Mouse (Mus musculus): ENCODE data around the gene Capg. TPM values are rescaled to one million over a fixed set of nuclear protein-coding genes. Genes with fewer than 3 reads are reported as not detected.

Capg gene
- total and polyA plus RNA-seq, 2 experiments from 2014 or later: 7.6 to 8.9 TPM

DNA sequence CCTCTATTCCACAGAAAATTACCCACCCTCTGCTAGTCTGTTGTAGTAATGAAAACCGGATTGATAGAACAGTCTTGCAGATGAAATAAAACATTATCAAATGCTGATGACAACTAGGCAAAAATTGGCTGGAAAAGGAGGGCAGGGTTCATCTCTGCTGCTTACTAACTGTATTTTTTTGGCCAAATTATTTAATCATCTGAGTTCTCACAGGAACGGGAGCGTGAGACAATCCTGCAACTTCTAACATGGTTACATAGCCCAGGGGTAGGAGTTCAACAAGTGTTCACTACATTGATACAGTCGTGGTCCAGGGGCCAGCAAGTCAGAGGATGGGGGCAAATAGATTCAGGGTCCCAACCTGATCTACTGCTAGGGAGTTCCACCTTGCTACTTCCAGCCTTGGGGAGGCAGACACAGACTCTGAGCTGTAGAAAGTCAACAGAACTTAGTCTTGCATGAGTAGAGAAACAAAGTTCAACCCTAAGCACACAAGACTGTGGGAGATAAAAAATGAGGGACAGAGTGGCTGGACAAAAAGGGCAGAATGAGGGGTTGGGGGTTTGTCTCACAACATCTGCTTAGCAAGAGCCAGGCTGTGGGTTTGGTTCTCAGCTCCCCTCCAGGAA, 39.1 kb downstream of the Capg start:
- H3K9me3 ChIP-seq (ENCODE audit: low read length): no peaks in the 10 kb centered on the region
- ATAC-seq (no peak), DNase-seq (no peak)
- no peaks in the 10 kb centered on the region for H3K4me1 ChIP-seq (ENCODE audit: insufficient read depth)
- H3K27me3 ChIP-seq (ENCODE audit: insufficient read depth, low read length): no peaks in the 10 kb centered on the region
- no peak for TF ChIP-seq CTCF (IDR thresholded peaks at IDR 0.05; ENCODE audit: low read depth)
- WGBS: 86% methylated on average over 4 of the region's 4 CpGs
- H3K36me3 ChIP-seq (ENCODE audit: insufficient read depth): peaks cover 30% of the 10 kb centered on the region
- no peak overlapping the region for H3K9ac ChIP-seq
- no peak overlapping the region for H3K27ac ChIP-seq (ENCODE audit: low read depth, low read length)
- no peak overlapping the region for H3K4me2 ChIP-seq (ENCODE audit: low read depth)
- H3K4me3 ChIP-seq (ENCODE audit: low read depth, low read length): no peak overlapping the region

DNA sequence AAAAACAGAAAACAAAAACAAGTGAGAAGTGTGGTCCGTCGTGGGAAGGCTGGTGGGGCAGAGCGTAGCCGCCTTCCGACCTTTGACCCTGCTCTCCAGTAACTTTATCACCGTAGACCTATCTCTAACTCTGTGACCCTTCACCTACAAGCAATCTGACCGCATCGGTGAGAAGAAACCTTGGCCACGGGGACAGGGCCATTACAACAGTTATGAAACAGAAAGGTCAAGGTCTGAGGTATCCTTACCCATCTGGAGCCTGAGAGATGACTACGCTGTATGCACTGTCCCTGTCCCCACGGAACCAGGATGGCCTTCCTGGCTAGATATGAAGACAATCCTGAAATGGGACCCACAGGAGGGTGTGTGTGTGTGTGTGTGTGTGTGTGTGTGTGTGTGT, 40.0 kb downstream of the Capg start:
- Histone ChIP-seq H3K4me3 (ENCODE audit: low read depth, low read length) (no peak overlapping the region), H3K9ac (no peak overlapping the region), H3K36me3 (ENCODE audit: insufficient read depth) (peaks cover 24% of the 10 kb centered on the region), H3K4me1 (ENCODE audit: insufficient read depth) (no peaks in the 10 kb centered on the region), H3K9me3 (ENCODE audit: low read length) (no peaks in the 10 kb centered on the region), H3K4me2 (ENCODE audit: low read depth) (no peak overlapping the region), H3K27ac (ENCODE audit: low read depth, low read length) (no peak overlapping the region), H3K27me3 (ENCODE audit: insufficient read depth, low read length) (no peaks in the 10 kb centered on the region)
- no peak for DNase-seq
- no peak for TF ChIP-seq CTCF (IDR thresholded peaks at IDR 0.05; ENCODE audit: low read depth)
- 90% methylated on average over 11 of the region's 11 CpGs for WGBS
- no peak for ATAC-seq

DNA sequence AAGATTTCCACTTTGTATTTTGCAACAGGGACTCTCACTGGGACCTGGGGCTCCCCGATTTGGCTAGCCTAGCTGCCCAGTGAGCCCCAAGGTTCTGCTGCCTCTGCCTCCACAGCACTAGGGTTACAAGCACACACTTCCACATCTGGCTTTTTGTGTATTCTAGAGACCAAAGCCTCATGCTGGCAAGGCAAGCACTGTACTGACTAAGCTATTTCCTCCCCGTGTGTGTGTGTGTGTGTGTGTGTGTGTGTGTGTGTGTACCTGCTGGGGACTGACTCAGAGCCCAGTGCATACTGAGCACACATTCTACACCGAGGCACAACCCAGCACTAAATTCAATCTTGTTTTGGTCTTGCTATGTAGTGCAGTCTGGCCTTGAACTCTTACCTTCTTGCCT, 42.5 kb downstream of the Capg start:
- no peak overlapping the region for H3K4me3 ChIP-seq (ENCODE audit: low read depth, low read length)
- no peak overlapping the region for H3K4me2 ChIP-seq (ENCODE audit: low read depth)
- H3K36me3 ChIP-seq (ENCODE audit: insufficient read depth): peaks cover 13% of the 10 kb centered on the region
- H3K9me3 ChIP-seq (ENCODE audit: low read length): no peaks in the 10 kb centered on the region
- no peak for ATAC-seq
- DNase-seq: no peak
- no peak for TF ChIP-seq CTCF (IDR thresholded peaks at IDR 0.05; ENCODE audit: low read depth)
- 80% methylated on average over 3 of the region's 3 CpGs for WGBS
- no peak overlapping the region for H3K27ac ChIP-seq (ENCODE audit: low read depth, low read length)
- H3K9ac ChIP-seq: no peak overlapping the region
- H3K27me3 ChIP-seq (ENCODE audit: insufficient read depth, low read length): no peaks in the 10 kb centered on the region
- no peaks in the 10 kb centered on the region for H3K4me1 ChIP-seq (ENCODE audit: insufficient read depth)

DNA sequence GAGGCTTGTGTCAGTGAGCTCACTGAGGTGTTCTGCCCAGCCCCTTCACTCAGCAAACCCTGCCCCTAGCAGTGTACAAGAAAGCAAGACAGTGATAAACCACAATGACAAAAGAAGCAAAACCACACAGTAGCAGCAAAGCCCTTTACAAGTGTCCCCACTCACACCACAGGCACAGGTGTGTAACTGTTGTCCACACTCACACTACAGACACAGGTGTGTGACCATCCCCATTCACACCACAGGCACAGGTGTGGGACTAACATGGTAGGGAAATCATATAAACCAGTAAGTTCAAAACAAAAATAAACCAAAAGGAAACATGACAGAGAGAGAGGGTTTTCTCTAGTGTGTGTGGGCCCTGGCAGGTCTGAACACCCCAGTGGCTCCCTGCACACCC, 44.1 kb downstream of the Capg start:
- DNase-seq (no peak), ATAC-seq (no peak)
- no peak overlapping the region for H3K4me2 ChIP-seq (ENCODE audit: low read depth)
- H3K4me1 ChIP-seq (ENCODE audit: insufficient read depth): no peaks in the 10 kb centered on the region
- H3K27ac ChIP-seq (ENCODE audit: low read depth, low read length): no peak overlapping the region
- H3K9ac ChIP-seq: no peak overlapping the region
- no peak overlapping the region for H3K4me3 ChIP-seq (ENCODE audit: low read depth, low read length)
- H3K9me3 ChIP-seq (ENCODE audit: low read length): no peaks in the 10 kb centered on the region
- TF ChIP-seq CTCF (IDR thresholded peaks at IDR 0.05; ENCODE audit: low read depth): no peak
- H3K27me3 ChIP-seq (ENCODE audit: insufficient read depth, low read length): no peaks in the 10 kb centered on the region
- peaks cover 13% of the 10 kb centered on the region for H3K36me3 ChIP-seq (ENCODE audit: insufficient read depth)

DNA sequence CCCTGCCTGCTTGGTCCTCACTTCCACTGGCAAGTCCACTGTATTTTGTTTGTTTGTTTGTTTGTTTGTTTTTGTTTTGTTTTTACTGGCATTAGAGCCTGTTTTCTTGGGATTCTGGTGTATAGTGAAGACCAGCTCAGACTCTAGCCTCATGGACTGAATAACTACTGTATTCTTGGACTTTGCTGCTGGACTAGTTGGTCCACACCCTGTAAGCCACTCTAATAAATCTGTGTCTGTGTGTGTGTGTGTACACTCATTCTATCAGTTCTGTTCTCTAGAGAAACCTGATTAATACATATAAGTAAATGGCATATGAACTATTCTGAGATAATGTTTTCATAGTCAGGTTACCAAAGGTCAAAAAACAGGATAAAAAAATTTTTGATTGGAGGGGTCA, 45.9 kb downstream of the Capg start:
- DNase-seq: no peak
- Histone ChIP-seq H3K9ac (no peak overlapping the region), H3K27ac (ENCODE audit: low read depth, low read length) (no peak overlapping the region), H3K4me1 (ENCODE audit: insufficient read depth) (no peaks in the 10 kb centered on the region), H3K4me3 (ENCODE audit: low read depth, low read length) (no peak overlapping the region), H3K9me3 (ENCODE audit: low read length) (no peaks in the 10 kb centered on the region), H3K27me3 (ENCODE audit: insufficient read depth, low read length) (no peaks in the 10 kb centered on the region), H3K4me2 (ENCODE audit: low read depth) (no peak overlapping the region), H3K36me3 (ENCODE audit: insufficient read depth) (peaks cover 7% of the 10 kb centered on the region)
- no peak for TF ChIP-seq CTCF (IDR thresholded peaks at IDR 0.05; ENCODE audit: low read depth)
- no peak for ATAC-seq

DNA sequence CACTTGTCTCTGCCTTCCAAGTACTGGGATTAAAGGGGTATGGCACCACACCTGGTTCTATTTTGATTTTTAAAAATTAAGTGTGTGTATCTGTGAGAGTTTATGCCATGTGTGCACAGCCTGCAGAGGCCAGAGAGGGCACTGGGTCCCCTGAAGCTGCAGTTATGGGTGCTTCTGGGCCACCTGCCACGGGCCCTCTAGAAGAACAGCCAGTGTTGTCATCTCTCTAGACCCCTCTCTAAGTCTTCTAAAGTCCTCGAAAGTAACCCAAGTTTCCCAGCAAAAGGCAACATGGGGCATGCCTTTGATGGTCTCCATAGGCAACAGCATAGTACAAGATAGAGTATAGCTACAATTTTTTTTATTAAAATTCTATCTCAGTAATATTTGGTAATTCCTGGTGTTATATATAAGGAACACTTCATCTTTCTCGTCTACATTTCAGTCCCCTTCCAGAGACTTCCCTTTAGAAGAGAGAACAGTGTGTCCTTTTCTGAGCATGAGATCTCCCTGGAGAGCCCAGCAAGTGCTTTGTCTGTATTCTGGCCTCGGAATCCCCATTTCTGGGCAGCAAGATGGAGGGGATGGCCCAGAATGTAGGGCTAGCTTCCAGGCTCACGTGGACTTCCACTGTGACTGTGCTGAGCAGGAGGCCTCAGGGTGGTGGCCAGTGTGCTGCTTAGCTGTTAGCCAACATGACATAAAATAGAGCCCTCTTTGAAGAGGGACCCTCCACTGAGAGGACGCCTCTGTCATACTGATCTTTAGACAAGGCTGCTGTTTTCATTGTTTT, 49.0 kb downstream of the Capg start:
- 78% methylated on average over 6 of the region's 6 CpGs for WGBS
- Histone ChIP-seq H3K27ac (ENCODE audit: low read depth, low read length) (no peak overlapping the region), H3K9me3 (ENCODE audit: low read length) (no peaks in the 10 kb centered on the region), H3K4me1 (ENCODE audit: insufficient read depth) (peaks cover 6% of the 10 kb centered on the region), H3K36me3 (ENCODE audit: insufficient read depth) (no peaks in the 10 kb centered on the region), H3K27me3 (ENCODE audit: insufficient read depth, low read length) (no peaks in the 10 kb centered on the region), H3K4me3 (ENCODE audit: low read depth, low read length) (no peak overlapping the region), H3K4me2 (ENCODE audit: low read depth) (no peak overlapping the region), H3K9ac (no peak overlapping the region)
- no peak for ATAC-seq
- no peak for DNase-seq
- no peak for TF ChIP-seq CTCF (IDR thresholded peaks at IDR 0.05; ENCODE audit: low read depth)

DNA sequence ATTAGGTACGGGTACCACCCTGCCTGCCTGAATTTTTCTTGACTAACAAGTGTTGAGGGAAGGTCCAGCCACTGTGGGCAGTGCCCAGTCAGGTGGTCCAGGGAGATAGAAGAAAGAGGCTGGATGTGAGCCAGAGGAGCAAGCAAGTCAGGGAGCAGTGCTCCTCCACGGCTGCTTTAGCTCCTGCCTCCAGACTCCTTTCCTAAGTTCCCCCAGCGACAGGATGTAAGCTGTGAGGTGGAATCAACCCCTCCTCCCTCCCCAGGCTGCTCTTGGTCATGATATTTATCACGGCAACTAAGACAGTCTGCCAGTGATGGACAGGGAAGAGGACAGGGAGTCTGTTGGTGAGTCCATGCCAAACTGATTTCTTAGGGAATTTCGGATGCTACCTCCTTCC, 49.7 kb downstream of the Capg start:
- Histone ChIP-seq H3K9ac (no peak overlapping the region), H3K4me2 (ENCODE audit: low read depth) (no peak overlapping the region), H3K4me1 (ENCODE audit: insufficient read depth) (peaks cover 6% of the 10 kb centered on the region), H3K36me3 (ENCODE audit: insufficient read depth) (no peaks in the 10 kb centered on the region), H3K4me3 (ENCODE audit: low read depth, low read length) (no peak overlapping the region), H3K27me3 (ENCODE audit: insufficient read depth, low read length) (no peaks in the 10 kb centered on the region), H3K9me3 (ENCODE audit: low read length) (no peaks in the 10 kb centered on the region), H3K27ac (ENCODE audit: low read depth, low read length) (no peak overlapping the region)
- TF ChIP-seq CTCF (IDR thresholded peaks at IDR 0.05; ENCODE audit: low read depth): no peak
- ATAC-seq: no peak
- 70% methylated on average over 5 of the region's 5 CpGs for WGBS
- no peak for DNase-seq
